Mouse (Mus musculus): Measurements from ENCODE around the gene Rtn4rl2.

GRCm38 (mm10) chr2:84837817-84838592, 48.5 kb downstream of the Rtn4rl2 start:
- TF ChIP-seq USF1 (IDR thresholded peaks at IDR 0.05; ENCODE audit: low read depth) = no peak
- TF ChIP-seq CTCF (IDR thresholded peaks at IDR 0.05; ENCODE audit: control insufficient read depth, insufficient read depth, insufficient read length) = no peak
- no peak for TF ChIP-seq MYOG (IDR thresholded peaks at IDR 0.05; ENCODE audit: control insufficient read depth, extremely low read depth, insufficient read length)
- TF ChIP-seq MAX (IDR thresholded peaks at IDR 0.05) = no peak
- TF ChIP-seq MYOD1 (IDR thresholded peaks at IDR 0.05; ENCODE audit: control insufficient read depth, insufficient read length, low read depth) = no peak
- TF ChIP-seq CEBPB (IDR thresholded peaks at IDR 0.05; ENCODE audit: low read depth) = no peak
- no peak for TF ChIP-seq FOSL1 (IDR thresholded peaks at IDR 0.05; ENCODE audit: insufficient read depth, low read length, poor library complexity, severe bottlenecking)

Measured in C2C12 (cell line).